Mouse (Mus musculus): Measurements from ENCODE around the gene Cfl1.

- TF ChIP-seq CTCF (IDR thresholded peaks at IDR 0.05): no peak
- no peak for TF ChIP-seq EP300 (IDR thresholded peaks at IDR 0.05)
These were observed 8.9 kb upstream of the Cfl1 start for GRCm38 (mm10) chr19:5481398-5481797.

Measured in lung, postnatal 0 days (tissue).